Mouse (Mus musculus) stomach, postnatal 0 days (tissue): ENCODE measurements around the gene Ift43.

Source experiments
- CTCF ChIP-seq: IDR thresholded peaks from 2 replicates; pipeline ENCODE4 v1.5.1; 2016; ENCODE audit warnings: antibody characterized with exemption, low read depth, mild to moderate bottlenecking, moderate library complexity
- EP300 ChIP-seq: optimal IDR thresholded peaks from 2 replicates; pipeline ENCODE3; 2016; ENCODE audit warnings: antibody characterized with exemption

- no peak for TF ChIP-seq CTCF
- no peak for TF ChIP-seq EP300
Observed at GRCm38 (mm10) chr12:86116295-86116835, 34.0 kb downstream of the Ift43 start.
